Mouse (Mus musculus) frontal cortex, adult (tissue): Measurements from ENCODE around the gene Ankar.

Source experiments
- ATAC-seq: cut with Nextera tagmentation; 2 replicates; pipeline ENCODE4 v1.9.2; 2017; ENCODE audit warnings: mild to moderate bottlenecking, moderate library complexity, mixed read lengths; ENCODE audit not compliant: low TSS enrichment

Gene Ankar

DNA sequence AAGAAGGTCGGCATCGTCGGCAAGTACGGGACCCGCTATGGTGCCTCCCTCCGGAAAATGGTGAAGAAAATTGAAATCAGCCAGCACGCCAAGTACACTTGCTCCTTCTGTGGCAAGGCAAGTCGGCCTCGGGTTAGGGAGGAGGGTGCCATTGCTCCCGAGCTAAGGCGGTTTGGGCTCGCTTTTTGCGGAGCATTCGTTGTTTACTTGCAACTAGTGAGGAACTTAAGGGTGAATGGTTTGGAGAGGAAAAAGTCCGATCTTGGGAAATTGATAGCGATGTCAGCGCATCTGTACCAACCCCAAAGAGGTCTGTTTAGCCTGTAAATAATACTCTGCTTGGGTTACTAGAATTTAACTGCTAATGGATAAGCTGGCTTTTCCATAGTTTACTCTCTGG, 11.3 kb upstream of the Ankar start:
- no peak for ATAC-seq

DNA sequence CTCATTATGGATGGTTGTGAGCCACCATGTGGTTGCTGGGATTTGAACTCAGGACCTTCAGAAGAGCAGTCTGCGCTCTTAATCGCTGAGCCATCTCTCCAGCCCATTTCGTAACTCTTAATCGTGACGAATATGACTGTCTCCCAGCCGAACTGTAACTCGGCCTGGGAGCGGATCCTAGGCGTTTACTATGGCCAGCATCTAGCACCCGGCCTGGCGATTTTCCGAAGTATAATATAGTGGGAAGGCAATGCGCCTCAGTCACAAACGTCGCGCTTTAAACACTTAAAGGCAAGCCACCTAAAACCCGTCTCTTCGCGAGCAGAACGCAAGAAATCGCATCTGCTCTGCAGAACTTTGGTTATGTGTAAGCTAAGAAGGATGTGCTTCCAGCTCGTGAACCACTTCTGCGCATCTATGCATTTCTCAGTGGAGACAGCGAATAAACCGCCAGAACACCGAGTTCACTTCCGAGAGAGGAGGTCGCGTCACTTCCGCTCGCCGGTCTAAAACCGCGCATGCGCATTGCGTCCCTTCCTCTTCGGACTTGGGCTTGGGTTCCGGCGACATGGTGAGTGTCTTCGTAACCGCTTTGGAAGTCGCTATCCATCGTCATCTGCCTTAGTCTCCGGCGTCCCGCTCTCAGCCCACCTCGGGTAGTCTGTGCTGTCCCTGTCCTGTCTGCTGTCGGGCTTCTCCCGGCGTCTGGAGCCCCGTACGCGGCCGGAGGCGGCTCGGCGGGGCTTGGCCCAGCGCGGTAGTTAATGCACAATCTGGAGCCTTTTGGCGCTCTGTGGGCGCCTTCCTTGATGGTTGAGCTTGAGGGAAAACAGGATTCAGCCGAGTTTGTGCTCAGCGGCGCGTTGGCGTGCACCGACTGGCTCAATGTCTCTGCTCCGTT, 10.6 kb upstream of the Ankar start, which contains the start of gene Rpl37a:
TSS of gene Rpl37a (plus strand) at position 538 of the 901 bp plus-strand sequence.
- peak; percentile 98 for ATAC-seq

DNA sequence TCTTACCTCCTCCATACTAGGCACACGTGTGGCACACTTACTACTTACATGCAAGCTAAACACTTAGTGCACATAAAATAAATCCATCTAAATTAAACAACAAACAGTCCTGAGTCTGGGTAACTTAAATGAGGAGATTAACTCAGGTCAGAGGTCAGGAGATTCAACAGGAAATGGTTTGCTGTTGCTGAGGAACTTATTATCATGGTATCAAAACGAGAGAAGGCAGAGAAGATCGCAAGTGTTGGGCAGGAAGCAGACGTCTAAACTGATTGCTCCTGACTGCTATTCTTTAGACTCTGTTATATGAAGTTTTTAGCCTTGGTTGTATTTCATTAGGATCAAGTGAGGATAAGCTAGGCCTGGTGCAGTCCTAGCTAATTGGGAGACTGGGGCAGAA, 7.1 kb upstream of the Ankar start:
- no peak for ATAC-seq

DNA sequence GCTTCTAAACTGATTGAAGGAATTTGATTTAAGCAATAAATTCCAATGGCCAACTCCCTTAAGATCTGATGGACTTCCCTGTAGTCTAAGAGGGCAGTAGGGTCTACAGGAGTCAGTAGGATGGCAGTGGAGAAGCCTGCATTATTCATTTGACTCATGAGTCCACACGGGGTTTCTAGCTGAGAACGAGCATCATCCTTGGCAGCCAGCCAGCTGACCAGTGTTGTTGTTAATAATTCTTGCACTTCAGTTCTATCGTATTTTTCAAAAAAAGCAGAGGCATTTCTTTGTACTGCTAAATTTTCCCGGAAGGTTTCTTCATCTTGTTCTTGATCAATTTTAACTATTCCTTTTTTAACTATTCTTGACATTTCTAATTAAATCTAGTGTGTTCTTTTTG, 1.7 kb downstream of the Ankar start:
- no peak for ATAC-seq

DNA sequence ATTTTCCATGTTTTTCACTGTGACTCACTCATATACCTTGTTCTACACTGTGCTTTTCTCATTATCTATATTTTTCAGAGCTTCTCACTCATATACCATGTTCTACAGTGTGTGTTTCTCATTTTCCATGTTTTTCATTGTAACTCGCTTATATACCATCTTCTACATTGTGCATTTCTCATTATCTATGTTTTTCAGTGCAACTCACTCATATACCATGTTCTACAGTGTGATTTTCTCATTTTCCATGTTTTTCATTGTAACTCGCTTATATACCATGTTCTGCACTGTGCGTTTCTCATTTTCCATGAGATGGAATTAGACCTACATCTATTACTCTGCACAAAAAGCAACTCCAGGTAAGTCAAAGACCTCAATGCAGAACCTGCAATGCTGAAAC, 4.1 kb downstream of the Ankar start:
- ATAC-seq: no peak

DNA sequence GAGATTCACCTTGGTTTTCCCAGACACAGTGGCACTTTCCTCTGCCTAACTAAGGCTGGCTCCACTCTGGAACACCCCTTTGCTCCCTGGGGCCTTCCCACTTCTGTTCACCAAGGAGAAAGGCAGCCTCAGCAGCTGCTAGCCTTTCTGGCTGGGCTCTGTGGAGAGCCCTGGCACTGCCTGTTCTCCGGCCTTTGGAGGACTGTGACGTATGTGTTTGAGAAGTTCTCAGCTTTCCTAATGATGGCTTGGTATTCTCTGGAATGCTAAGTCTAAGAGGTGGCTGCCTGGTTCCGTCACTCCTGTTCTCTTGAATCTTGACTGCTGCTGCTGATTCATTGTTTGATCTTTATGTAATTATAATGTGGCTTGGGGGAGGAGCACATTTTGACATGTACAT, 27.3 kb downstream of the Ankar start:
- no peak for ATAC-seq

DNA sequence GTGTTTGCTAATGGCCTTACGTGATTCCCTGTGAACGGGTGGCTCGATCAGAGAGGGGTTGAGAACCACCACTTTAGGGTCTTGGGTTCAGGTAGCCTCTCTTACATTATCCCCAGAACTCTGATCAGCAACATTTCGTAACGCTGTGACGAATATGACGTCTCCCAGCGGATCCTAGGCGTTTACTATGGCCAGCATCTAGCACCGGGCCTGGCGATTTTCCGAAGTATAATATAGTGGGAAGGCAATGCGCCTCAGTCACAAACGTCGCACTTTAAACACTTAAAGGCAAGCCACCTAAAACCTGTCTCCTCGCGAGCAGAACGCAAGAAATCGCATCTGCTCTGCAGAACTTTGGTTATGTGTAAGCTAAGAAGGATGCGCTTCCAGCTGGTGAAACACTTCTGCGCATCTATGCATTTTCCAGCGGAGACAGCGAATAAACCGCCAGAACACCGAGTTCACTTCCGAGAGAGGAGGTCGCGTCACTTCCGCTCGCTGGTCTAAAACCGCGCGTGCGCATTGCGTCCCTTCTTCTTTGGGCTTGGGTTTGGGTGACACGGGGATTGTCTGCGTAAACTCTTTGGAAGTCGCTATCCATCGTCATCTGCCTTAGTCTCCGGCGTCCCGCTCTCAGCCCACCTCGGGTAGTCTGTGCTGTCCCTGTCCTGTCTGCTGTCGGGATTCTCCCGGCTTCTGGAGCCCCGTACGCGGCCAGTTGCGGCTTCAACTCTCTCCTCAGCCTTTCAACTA, 59.5 kb downstream of the Ankar start:
- peak; percentile 99 for ATAC-seq

DNA sequence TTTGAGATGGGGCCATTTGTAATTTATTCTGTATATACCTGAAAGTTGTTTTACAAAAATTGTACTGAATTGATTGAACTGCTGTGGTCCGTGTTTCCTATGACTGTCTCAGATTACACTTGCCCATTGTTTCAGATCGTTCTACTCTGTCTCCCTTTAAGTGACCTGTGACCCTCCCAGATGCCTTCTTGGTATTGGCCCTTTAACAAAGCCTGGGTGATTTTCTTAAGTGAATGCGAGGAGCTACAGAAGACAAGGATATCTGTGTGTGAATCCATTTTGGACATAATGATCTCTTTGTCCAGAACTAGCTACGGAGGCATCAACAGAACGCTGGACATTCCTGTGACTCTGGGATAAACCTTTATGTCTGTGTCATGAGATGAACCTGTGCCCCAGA, 65.2 kb downstream of the Ankar start:
- ATAC-seq: no peak

DNA sequence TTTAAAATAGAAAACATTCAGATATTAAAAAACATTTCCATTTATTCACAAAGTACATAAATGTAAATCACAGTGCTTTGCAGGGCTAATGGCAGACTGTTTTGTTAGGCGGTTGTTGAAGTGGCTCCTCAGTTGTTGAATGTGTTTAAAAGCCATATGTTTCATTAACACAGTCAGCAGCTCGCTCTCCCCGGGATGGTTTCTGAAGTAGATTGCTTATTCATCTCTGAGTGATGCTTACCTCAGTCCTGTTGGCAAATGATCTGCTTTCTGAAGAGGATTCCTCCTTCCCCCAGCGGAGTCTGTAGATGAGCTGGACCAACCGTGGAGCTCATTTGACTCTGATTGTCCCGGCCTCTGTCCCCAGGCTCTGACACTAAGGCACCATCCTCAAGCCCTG, 88.2 kb downstream of the Ankar start:
- ATAC-seq: peak; percentile 54; the same call in 1 of the 2 replicates

DNA sequence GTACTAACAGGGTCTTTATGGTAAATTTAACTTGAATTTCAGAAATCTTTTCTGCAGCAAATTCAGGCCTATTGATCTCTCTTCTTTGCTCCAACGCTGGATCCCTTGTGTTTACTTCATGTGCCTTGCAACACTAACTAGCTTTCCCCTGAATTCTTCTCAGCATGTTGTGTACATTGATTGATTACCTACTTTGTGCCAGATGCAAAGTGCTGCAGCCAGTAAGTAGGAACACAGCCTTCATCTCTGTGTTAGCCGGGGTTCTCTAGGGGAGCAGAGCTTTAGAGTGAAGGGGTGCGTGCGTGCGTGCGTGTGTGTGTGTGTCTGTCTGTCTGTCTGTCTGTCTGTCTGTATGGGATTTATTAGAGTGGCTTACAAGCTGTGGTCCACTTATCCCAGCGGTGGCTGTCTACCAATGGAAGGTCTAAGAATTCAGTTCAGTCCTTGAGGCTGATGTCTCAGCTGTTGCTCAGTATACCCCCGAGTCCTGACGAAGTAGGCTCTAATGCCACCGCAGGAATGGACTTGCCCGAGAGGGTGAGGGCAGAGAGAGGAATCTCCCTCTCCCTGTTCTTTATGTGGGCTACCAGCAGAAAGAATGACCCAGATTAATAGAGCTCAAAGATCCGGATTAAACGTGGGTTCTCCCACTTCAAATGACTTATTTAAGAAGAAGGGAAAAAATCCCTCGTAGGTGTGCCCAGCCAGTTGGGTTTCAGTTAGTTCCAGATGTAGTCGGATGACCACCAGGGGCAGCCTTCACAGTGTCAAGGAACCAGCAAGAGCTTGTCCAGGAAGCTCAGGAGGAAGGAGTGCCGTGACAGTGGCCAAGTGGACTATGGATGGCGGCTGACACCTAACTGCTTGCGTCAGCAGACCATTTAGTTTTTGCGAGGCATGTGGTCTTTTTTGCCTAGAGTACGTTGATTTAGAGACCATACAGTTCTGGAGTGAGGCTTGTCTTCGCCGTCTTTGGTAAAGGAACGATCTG, 90.2 kb downstream of the Ankar start:
- ATAC-seq: no peak

DNA sequence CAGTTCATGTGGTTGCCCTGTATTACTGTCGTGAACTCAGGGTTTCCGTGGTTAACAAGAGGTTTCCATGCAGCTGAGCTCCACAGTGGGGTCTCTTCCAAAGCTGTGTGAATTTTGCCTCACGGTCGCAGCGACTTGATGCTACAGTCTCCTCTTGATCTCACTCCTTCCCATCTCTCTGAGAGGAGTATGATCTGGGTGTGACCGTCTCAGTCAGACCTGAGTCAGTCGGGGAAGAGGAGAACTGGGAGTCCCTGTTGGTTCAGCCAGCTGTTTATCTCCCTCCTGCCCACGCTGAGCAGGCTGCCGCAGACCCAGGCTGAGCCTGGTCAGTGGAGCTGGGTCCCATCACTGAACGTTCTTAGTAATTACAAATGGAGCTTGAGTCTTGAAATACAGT, 91.2 kb downstream of the Ankar start:
- ATAC-seq: no peak

DNA sequence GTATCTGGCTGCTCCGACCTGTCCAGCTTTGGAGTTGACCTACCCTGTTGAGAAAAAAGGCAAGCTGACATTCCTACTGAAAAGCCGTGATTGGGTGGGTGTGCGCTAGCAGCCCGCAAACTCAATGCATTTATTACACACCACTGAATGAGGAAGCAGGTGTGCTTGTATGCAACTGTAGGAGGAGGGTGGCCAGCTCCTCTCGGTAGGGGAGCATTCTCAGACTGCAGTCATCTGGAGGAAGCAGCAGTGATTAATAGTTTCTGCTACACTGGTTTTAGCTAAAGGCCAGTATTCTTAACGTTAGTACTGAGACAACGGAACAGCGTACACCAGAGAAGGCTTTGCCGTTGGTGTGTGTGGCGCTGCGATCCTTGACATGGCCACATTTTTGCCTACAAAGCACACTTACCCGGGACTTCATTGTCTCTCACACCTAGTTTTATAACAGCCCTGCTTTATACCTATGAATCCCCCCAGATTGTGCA, 94.1 kb downstream of the Ankar start:
- no peak for ATAC-seq

DNA sequence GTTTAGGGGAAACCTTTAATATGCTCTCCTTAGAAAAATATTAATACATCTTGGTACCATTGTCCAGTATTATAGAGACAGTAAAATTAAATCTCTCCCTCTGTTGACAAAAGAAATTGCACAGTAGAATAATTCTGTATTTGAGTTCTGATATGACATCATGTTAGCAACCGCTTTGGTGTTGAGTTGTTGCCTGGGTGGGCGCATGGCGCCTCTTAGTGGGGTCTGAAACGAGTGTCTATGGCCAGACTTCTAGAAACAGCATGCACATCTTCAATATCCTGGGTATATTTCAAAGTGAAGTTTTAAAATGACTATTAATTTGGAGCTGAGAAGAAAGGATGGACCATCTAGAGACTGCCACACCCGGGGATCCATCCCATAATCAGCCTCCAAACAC, 97.6 kb downstream of the Ankar start:
- ATAC-seq: no peak

DNA sequence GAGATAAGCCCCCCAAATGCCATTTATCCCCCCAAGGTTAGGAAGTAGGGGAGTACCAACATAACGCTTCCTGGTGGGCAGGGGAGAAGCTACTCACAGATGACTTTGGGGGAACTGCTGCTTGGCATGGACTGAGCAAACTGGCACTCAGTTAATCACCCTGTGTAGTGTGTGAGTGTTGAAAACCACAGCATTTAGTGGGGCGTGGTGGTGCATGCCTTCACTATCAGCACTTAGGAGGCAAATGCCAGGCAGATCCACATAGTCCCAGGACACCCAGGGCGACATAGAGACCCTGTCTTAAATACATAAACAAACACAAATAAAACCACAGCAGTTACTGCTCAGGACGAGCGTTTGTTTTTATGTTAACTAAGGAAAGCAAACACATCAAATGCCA, 98.2 kb downstream of the Ankar start:
- no peak for ATAC-seq

DNA sequence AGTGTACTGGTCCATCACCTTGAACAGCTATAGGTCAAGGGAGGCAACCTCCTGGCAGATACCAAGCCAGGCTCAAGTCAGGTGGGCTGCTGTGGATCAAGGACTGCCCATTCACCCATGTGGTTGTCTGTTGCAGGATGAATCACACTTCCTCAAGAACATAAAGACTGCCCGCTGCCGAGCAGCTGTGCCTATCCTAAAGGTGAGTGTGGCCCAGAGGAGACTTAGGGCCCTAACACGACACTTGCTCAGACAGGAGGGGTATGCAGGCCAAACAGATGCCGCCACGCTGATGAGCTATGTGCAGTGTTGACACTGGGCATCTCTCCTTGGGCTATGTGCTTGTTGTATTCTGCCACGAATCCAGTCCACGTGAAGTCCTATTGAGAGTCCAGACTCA, 99.1 kb downstream of the Ankar start:
- no peak for ATAC-seq

DNA sequence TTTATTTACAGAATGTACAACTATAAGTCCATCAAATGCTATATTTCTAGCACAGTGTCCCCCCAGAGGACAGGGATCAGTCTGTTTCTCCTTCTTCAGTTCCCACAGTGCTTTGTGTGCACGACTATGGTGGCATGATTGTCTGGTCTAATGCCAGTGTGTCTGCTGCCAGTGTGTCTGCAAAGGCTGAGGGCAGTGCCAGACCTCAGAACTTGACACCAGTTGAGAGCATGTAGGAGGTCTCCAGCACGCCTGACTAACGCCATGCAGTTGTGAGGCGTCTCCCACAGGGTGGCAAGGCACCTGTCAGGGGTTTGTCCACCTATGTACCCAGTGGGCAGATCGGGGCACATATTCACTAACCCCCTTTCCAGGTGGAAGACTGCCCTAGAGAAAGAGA, 99.6 kb downstream of the Ankar start:
- no peak for ATAC-seq

DNA sequence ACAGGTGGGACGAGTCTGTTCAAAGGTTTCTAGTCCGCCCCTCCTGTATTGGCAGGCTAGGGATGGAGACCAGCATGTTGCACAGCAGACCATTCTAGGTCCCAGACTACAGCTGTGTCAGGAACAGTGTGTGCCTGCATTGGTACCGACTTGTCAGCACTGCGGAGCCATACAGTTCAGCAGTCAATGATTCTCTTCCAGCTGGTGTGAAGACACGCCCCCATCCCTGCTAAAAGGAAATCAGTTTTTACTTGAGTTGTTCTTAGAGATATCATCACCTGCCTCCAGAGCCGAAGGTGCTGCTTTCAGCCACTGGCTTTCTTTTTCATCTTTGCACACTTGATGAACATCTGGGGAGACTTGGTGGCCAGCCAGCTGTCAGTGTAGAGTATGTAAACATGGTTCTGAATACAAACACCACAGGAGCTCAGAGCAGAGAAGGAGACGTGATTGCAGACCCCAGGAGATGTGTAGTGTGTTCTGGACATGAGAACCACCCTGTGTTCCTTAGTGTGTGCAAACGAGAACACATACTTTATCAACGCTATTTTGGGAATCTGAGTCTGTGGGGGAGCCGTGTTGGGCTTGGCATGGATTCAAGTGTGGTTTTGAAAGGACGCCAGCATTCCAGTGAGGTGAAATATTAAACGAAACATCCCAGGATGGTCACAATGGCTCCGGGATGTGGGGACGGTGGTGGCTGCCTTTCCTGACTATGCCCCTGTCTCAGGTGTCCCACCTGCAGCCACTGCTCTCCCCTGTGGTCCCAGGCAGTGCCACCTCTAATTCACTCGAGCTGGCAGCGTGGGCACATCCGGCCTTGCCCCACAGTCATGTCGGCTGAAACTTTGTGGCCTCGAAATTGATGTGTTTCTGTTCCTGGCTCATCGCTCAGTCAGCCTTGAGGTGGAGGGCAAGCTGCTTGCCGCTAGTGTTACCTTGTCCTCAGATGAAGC, 101.0 kb downstream of the Ankar start:
- ATAC-seq: peak; percentile 51

DNA sequence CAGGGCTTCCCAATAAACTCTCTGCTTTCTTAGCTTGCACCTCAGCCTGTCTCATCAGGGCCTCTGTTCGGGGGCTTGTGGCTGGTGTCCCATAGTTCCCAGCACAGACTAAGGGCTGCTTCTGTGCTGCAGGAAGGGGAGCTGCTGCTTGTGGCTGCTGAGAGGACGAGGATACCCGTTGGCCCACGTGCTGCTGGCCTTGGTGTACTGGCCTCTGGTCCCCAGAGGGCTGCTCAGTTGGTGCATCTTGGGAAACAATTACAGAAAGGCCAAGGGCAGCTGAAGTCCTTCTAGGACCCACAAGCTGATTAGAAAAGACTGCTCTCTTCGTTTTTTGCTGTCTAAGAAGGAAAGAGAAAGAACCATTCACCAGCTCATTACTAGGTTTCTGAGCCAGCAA, 104.1 kb downstream of the Ankar start:
- ATAC-seq: no peak

DNA sequence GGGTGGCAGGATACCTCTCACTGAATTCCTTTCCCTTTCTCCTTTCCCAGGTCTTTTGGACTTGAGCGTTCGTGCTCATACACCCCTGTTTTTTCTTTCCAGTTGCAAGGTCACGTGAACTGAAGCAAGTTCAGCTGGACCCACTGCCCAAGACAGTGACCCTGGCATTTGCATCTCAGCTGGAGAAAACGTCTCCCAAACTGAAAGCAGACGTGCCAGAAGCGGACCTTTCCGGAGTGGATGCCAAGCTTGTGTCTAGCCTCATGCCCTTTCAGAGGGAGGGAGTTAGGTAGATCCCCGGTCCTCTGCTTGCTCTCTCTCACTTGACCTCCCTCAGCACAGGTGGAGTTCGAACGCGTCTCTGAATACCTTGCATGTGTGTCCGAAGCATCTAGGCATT, 104.7 kb downstream of the Ankar start:
- no peak for ATAC-seq

DNA sequence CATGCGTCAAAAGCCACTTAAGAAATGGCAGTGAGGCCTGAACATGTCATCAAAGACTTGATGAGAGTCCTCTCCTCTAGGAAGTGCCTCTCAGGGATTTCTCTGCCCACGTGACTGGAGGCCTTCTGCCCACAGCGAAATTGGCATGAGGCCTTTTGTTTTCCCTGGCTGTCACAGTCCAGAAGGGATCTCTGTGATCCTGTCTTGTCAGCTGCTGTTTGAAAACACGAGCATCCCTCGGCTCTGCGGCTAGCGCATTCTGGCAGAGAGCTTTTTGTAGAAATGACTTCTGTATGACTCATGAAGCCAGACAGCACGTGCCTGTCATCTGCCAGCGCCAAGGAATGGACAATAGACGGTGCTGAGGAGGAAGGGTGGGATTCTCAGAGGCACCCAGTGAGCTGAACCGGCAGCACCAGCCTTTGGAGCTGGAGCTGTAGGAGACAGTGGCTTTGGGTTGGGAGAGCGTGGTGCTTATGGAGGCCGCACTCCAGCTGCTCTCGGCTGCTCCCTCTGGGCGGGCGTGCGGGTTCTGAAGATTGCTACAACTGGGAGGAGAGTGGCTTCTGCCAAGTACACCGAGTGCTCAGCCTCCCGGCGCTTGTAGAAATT, 106.9 kb downstream of the Ankar start:
- peak; percentile 94 for ATAC-seq
